Mouse (Mus musculus): Measurements from ENCODE around the gene Akirin2.

DNA sequence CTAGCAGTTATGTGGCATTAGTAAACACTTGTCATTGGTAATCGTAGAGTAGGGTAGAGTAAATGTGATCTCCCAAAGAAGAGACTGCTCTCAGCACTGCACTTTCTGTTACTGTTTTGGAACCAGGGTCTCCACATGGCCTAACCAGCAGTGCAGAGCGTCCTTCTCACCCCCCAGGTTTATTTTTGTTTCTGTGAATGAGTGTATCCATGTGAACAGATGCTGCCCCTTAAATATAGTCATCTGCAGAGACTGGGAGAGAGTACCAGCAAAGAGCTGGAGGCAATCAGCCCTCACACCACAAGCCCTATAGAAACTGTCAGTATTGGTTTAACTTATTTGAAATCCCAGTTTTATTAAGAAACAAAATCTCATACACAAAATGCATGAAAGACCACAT is 22.1 kb downstream of the Akirin2 start:
- TF ChIP-seq HCFC1 (IDR thresholded peaks at IDR 0.05; ENCODE audit: borderline replicate concordance, insufficient read depth, low read length) (no peak), MAFK (IDR thresholded peaks at IDR 0.05; ENCODE audit: insufficient read depth, low read depth, low read length) (no peak), CHD2 (IDR thresholded peaks at IDR 0.05; ENCODE audit: low read depth, low read length) (no peak), ZNF384 (IDR thresholded peaks at IDR 0.05; ENCODE audit: low read depth, low read length) (no peak)
